Mouse (Mus musculus): ENCODE data around the gene Phf21a. TPM values are rescaled to one million over a fixed set of nuclear protein-coding genes. Genes with fewer than 3 reads are reported as not detected.

The Phf21a gene
- polyA plus RNA-seq, 2 experiments: 1.8 to 4.7 TPM

DNA sequence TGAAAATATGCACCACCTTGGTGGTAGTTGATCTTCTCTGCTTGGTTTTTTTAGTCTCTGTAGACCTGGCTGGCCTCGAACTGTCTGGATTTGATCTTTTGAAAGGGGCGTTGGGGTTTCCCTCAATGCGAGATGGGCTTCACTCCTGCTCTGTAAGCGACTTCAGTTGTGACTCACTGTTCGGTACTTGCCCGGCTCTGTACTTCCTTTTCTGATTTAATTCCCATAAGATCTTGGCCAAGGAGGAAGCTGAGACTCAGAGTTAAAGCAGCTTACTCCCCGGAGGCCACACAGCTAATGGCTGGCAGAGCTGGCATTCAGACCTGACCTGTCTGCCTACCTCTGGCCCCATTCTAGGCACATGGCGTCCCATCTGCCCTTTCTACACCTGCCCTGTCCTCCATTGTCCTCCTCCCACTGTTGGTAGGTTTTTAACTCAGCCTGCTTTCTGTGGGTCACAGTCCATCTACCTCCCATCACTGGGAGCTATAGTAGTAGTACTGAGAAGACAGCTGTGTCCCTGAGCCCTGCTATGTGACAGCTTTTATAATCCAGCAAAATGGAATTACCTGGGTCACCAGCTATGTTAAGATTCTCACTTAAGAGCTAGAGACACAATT lies 27.5 kb upstream of the Phf21a start:
- DNase-seq (ENCODE audit: low read depth in 3 of 3, low spot score in 3 of 3): no peak
- Histone ChIP-seq H3K4me2 (ENCODE audit: low read depth) (no peak overlapping the region), H3K9me3 (ENCODE audit: control insufficient read depth, low read length) (no peaks in the 10 kb centered on the region), H3K4me1 (replicated peaks; ENCODE audit: control insufficient read depth in 2 of 2, insufficient read depth in 2 of 2, low read length in 1 of 2) (peaks cover 0 to 5% of the 10 kb centered on the region in 2 experiments; a peak in 1 of 4 replicates), H3K9ac (replicated peaks) (no peak overlapping the region), H3K27ac (no peak overlapping the region), H3K27me3 (ENCODE audit: control insufficient read depth, insufficient read depth, low read length) (peaks cover 16% of the 10 kb centered on the region), H3K36me3 (replicated peaks; ENCODE audit: control insufficient read depth, insufficient read depth, low read depth) (no peaks in the 10 kb centered on the region), H3K4me3 (ENCODE audit: insufficient read depth in 1 of 2, low read depth in 2 of 2, low read length in 2 of 2) (no peak overlapping the region)
- WGBS (ENCODE audit: insufficient replicate concordance): 37% methylated on average over 8 of the region's 8 CpGs
- no peak for ATAC-seq (ENCODE audit: insufficient read depth)
- TF ChIP-seq EP300 (IDR thresholded peaks at IDR 0.05; ENCODE audit: low read depth) (no peak), CTCF (IDR thresholded peaks at IDR 0.05; ENCODE audit: low read depth) (no peak)

GRCm38 (mm10) chr2:92065938-92066337 lies 27.0 kb upstream of the Phf21a start:
- TF ChIP-seq EP300 (IDR thresholded peaks at IDR 0.05; ENCODE audit: low read depth) (no peak), CTCF (IDR thresholded peaks at IDR 0.05; ENCODE audit: low read depth) (no peak)
- 44% methylated on average over 6 of the region's 6 CpGs for WGBS (ENCODE audit: insufficient replicate concordance)

DNA sequence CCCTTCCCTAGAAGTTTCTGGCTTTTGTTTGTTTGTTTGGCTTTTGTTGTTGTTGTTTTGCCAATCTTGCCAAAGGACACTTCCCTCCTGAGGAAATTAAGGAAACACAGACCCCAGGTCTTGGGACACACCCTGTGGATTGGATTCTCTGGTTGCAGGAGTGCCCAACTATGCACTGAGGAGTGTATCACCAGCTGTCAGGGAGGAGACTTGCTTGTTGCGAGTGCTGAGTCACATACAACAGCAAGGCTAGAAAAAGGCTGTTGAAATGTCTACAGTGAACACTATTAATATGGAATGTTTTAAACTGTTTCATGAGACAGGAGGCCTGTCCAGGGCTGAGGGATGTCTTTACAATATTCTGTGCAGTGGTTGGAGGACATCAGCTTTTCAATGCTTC lies 26.0 kb upstream of the Phf21a start:
- WGBS (ENCODE audit: insufficient replicate concordance): 50% methylated on average over 1 of the region's 1 CpGs
- H3K36me3 ChIP-seq (replicated peaks; ENCODE audit: control insufficient read depth, insufficient read depth, low read depth): no peaks in the 10 kb centered on the region
- H3K27ac ChIP-seq: no peak overlapping the region
- H3K4me2 ChIP-seq (ENCODE audit: low read depth): no peak overlapping the region
- no peak for ATAC-seq (ENCODE audit: insufficient read depth)
- H3K4me1 ChIP-seq (replicated peaks; ENCODE audit: control insufficient read depth in 2 of 2, insufficient read depth in 2 of 2, low read length in 1 of 2): peaks cover 0 to 5% of the 10 kb centered on the region in 2 experiments; a peak in 1 of 4 replicates
- H3K27me3 ChIP-seq (ENCODE audit: control insufficient read depth, insufficient read depth, low read length): peaks cover 2% of the 10 kb centered on the region
- H3K4me3 ChIP-seq (ENCODE audit: insufficient read depth in 1 of 2, low read depth in 2 of 2, low read length in 2 of 2): no peak overlapping the region
- no peak for DNase-seq (ENCODE audit: low read depth in 3 of 3, low spot score in 3 of 3)
- H3K9me3 ChIP-seq (ENCODE audit: control insufficient read depth, low read length): no peaks in the 10 kb centered on the region
- no peak overlapping the region for H3K9ac ChIP-seq (replicated peaks)
- TF ChIP-seq EP300 (IDR thresholded peaks at IDR 0.05; ENCODE audit: low read depth) (no peak), CTCF (IDR thresholded peaks at IDR 0.05; ENCODE audit: low read depth) (no peak)

More at GRCm38 (mm10) chr2:92065938-92066337, 27.0 kb upstream of the Phf21a start:
- ATAC-seq (ENCODE audit: insufficient read depth) (no peak), DNase-seq (ENCODE audit: low read depth in 3 of 3, low spot score in 3 of 3) (no peak)
- no peak overlapping the region for H3K27ac ChIP-seq
- H3K4me2 ChIP-seq (ENCODE audit: low read depth): no peak overlapping the region
- no peak overlapping the region for H3K9ac ChIP-seq (replicated peaks)
- H3K4me3 ChIP-seq (ENCODE audit: insufficient read depth in 1 of 2, low read depth in 2 of 2, low read length in 2 of 2): no peak overlapping the region
- peaks cover 10% of the 10 kb centered on the region for H3K27me3 ChIP-seq (ENCODE audit: control insufficient read depth, insufficient read depth, low read length)
- H3K36me3 ChIP-seq (replicated peaks; ENCODE audit: control insufficient read depth, insufficient read depth, low read depth): no peaks in the 10 kb centered on the region
- no peaks in the 10 kb centered on the region for H3K9me3 ChIP-seq (ENCODE audit: control insufficient read depth, low read length)
- H3K4me1 ChIP-seq (replicated peaks; ENCODE audit: control insufficient read depth in 2 of 2, insufficient read depth in 2 of 2, low read length in 1 of 2): peaks cover 0 to 5% of the 10 kb centered on the region in 2 experiments; a peak in 1 of 4 replicates

DNA sequence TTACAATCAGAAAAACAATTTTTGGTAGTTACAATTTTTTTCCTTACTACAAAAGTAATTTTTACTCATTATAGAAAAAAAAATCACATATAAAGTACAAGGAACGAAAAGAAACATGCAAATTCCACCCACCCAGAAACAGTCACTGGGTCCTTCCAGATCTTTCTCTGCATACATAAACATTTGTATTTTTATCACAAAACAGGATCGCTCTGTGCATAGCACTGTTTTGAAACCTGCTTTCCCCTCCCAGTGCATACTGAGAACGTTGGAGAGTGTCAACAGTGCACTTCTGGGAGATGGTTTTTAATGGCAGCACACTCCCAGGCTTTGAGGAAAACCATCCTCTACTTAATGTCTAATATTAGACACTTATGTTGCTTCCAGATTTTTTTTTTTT lies 25.3 kb upstream of the Phf21a start:
- no peak overlapping the region for H3K4me3 ChIP-seq (ENCODE audit: insufficient read depth in 1 of 2, low read depth in 2 of 2, low read length in 2 of 2)
- no peak overlapping the region for H3K27ac ChIP-seq
- DNase-seq (ENCODE audit: low read depth in 3 of 3, low spot score in 3 of 3) (no peak), ATAC-seq (ENCODE audit: insufficient read depth) (no peak)
- TF ChIP-seq EP300 (IDR thresholded peaks at IDR 0.05; ENCODE audit: low read depth) (no peak), CTCF (IDR thresholded peaks at IDR 0.05; ENCODE audit: low read depth) (no peak)
- H3K27me3 ChIP-seq (ENCODE audit: control insufficient read depth, insufficient read depth, low read length): no peaks in the 10 kb centered on the region
- 50% methylated on average over 3 of the region's 3 CpGs for WGBS (ENCODE audit: insufficient replicate concordance)
- no peak overlapping the region for H3K4me2 ChIP-seq (ENCODE audit: low read depth)
- H3K9me3 ChIP-seq (ENCODE audit: control insufficient read depth, low read length): no peaks in the 10 kb centered on the region
- H3K36me3 ChIP-seq (replicated peaks; ENCODE audit: control insufficient read depth, insufficient read depth, low read depth): no peaks in the 10 kb centered on the region
- H3K4me1 ChIP-seq (replicated peaks; ENCODE audit: control insufficient read depth in 2 of 2, insufficient read depth in 2 of 2, low read length in 1 of 2): peaks cover 0 to 5% of the 10 kb centered on the region in 2 experiments; a peak in 1 of 4 replicates
- H3K9ac ChIP-seq (replicated peaks): no peak overlapping the region

GRCm38 (mm10) chr2:92069630-92070029 lies 23.3 kb upstream of the Phf21a start:
- 55% methylated on average over 5 of the region's 5 CpGs for WGBS (ENCODE audit: insufficient replicate concordance)
- no peak overlapping the region for H3K9ac ChIP-seq (replicated peaks)
- peaks cover 0 to 5% of the 10 kb centered on the region in 2 experiments; a peak in 1 of 4 replicates for H3K4me1 ChIP-seq (replicated peaks; ENCODE audit: control insufficient read depth in 2 of 2, insufficient read depth in 2 of 2, low read length in 1 of 2)
- H3K36me3 ChIP-seq (replicated peaks; ENCODE audit: control insufficient read depth, insufficient read depth, low read depth): no peaks in the 10 kb centered on the region
- H3K27me3 ChIP-seq (ENCODE audit: control insufficient read depth, insufficient read depth, low read length): no peaks in the 10 kb centered on the region
- TF ChIP-seq CTCF (IDR thresholded peaks at IDR 0.05; ENCODE audit: low read depth) (no peak), EP300 (IDR thresholded peaks at IDR 0.05; ENCODE audit: low read depth) (no peak)
- H3K9me3 ChIP-seq (ENCODE audit: control insufficient read depth, low read length): no peaks in the 10 kb centered on the region
- no peak overlapping the region for H3K4me2 ChIP-seq (ENCODE audit: low read depth)
- H3K27ac ChIP-seq: no peak overlapping the region
- H3K4me3 ChIP-seq (ENCODE audit: insufficient read depth in 1 of 2, low read depth in 2 of 2, low read length in 2 of 2): no peak overlapping the region
- ATAC-seq (ENCODE audit: insufficient read depth) (no peak), DNase-seq (ENCODE audit: low read depth in 3 of 3, low spot score in 3 of 3) (no peak)
